Mouse (Mus musculus) olfactory bulb, adult 2 months (tissue): ENCODE results near the gene Masp1. TPM values are rescaled to one million over a fixed set of nuclear protein-coding genes. Genes with fewer than 3 reads are reported as not detected.

Experiments used
- H3K27ac ChIP-seq: fragments of 200-500 bp; 2 replicates; pipeline ENCODE4 v1.5.1; 2012; ENCODE audit warnings: low read depth, low read length; ENCODE audit not compliant: insufficient read depth
- H3K4me1 ChIP-seq: fragments of 200-500 bp; 2 replicates; pipeline ENCODE4 v1.6.1; 2012; ENCODE audit warnings: low read length; ENCODE audit not compliant: control insufficient read depth, insufficient read depth
- H3K4me3 ChIP-seq: fragments of 200-500 bp; 2 replicates; pipeline ENCODE4 v1.5.1; 2012; ENCODE audit warnings: mild to moderate bottlenecking, low read depth, low read length, moderate library complexity; ENCODE audit not compliant: insufficient read depth
- CTCF ChIP-seq: fragments of 200-500 bp; IDR thresholded peaks from 2 replicates; pipeline ENCODE4 v1.5.1; 2012; ENCODE audit warnings: low read depth, mild to moderate bottlenecking, low read length, moderate library complexity; ENCODE audit not compliant: insufficient read depth
- POLR2A ChIP-seq: fragments of 200-500 bp; IDR thresholded peaks from 2 replicates; pipeline ENCODE4 v1.6.1; 2012; ENCODE audit warnings: mild to moderate bottlenecking, low read depth, low read length, moderate library complexity; ENCODE audit not compliant: insufficient read depth
- WGBS: fragments of 180-500 bp; shearing (Covaris S2); methylation state at CpG from one replicate; pipeline ENCODE4 v1.1.7; 2018; 5-methylcytosine and 5-hydroxymethylcytosine counted together
- polyA plus RNA-seq: library from polyadenylated mRNA; stranded (reverse); fragments of >200 nt; gene quantifications from 2 replicates; pipeline ENCODE4 v1.2.4, GENCODE M21; 2012; ENCODE audit warnings: low replicate concordance; ENCODE audit not compliant: missing spikeins, insufficient read depth, insufficient read length

Gene Masp1
- not detected in 2 replicates for polyA plus RNA-seq

GRCm38 (mm10) chr16:23520235-23520871 lies at the start of gene Masp1, which contains the start of gene Rtp4:
Gene Masp1, minus strand, starts transcription at chr16:23520815.
Gene Rtp4, plus strand, starts transcription at chr16:23520291.
- TF ChIP-seq CTCF (no peak), POLR2A (no peak)
- Histone ChIP-seq H3K4me3 (peak within 1 kb of the TSS; percentile 37), H3K27ac (no peak within 1 kb of the TSS), H3K4me1 (peaks cover 13% of the 10 kb centered on the region; the same call in 1 of the 2 replicates)
- WGBS: 7% methylated on average over 12 of the region's 12 CpGs

GRCm38 (mm10) chr16:23568369-23568958 lies 47.8 kb upstream of the Masp1 start:
- H3K4me3 ChIP-seq: no peak overlapping the region
- H3K27ac ChIP-seq: no peak overlapping the region
- TF ChIP-seq CTCF (no peak), POLR2A (no peak)
- WGBS: 37% methylated on average over 4 of the region's 4 CpGs
- peaks cover 2% of the 10 kb centered on the region; the same call in 1 of the 2 replicates for H3K4me1 ChIP-seq

GRCm38 (mm10) chr16:23557669-23558068 lies 37.1 kb upstream of the Masp1 start:
- no peak overlapping the region for H3K27ac ChIP-seq
- TF ChIP-seq POLR2A (no peak), CTCF (no peak)
- H3K4me1 ChIP-seq: no peaks in the 10 kb centered on the region
- WGBS: 93% methylated on average over 2 of the region's 2 CpGs
- H3K4me3 ChIP-seq: no peak overlapping the region

- WGBS: 95% methylated on average over 5 of the region's 5 CpGs
- no peak for TF ChIP-seq CTCF
- no peak for TF ChIP-seq POLR2A
These were observed 36.6 kb upstream of the Masp1 start for GRCm38 (mm10) chr16:23557195-23557594.

GRCm38 (mm10) chr16:23554673-23555072 lies 34.1 kb upstream of the Masp1 start:
- Histone ChIP-seq H3K4me1 (no peaks in the 10 kb centered on the region), H3K4me3 (no peak overlapping the region), H3K27ac (no peak overlapping the region)
- 91% methylated on average over 5 of the region's 5 CpGs for whole genome bisulfite sequencing
- TF ChIP-seq CTCF (no peak), POLR2A (no peak)

More at GRCm38 (mm10) chr16:23557195-23557594, 36.6 kb upstream of the Masp1 start:
- no peak overlapping the region for H3K4me3 ChIP-seq
- no peak overlapping the region for H3K27ac ChIP-seq
- no peaks in the 10 kb centered on the region for H3K4me1 ChIP-seq

GRCm38 (mm10) chr16:23550981-23551582 lies 30.5 kb upstream of the Masp1 start:
- no peaks in the 10 kb centered on the region for H3K4me1 ChIP-seq
- H3K27ac ChIP-seq: no peak overlapping the region
- no peak for TF ChIP-seq POLR2A
- no peak for TF ChIP-seq CTCF
- WGBS: 88% methylated on average over 18 of the region's 18 CpGs
- H3K4me3 ChIP-seq: no peak overlapping the region

GRCm38 (mm10) chr16:23550346-23550980 lies 29.8 kb upstream of the Masp1 start:
- H3K4me1 ChIP-seq: no peaks in the 10 kb centered on the region
- WGBS: 34% methylated on average over 8 of the region's 8 CpGs
- TF ChIP-seq POLR2A (no peak), CTCF (peak; percentile 54)
- H3K4me3 ChIP-seq: no peak overlapping the region
- no peak overlapping the region for H3K27ac ChIP-seq

GRCm38 (mm10) chr16:23547783-23548182 lies 27.2 kb upstream of the Masp1 start:
- TF ChIP-seq CTCF: no peak
- TF ChIP-seq POLR2A: no peak
- no peak overlapping the region for H3K4me3 ChIP-seq
- 96% methylated on average over 4 of the region's 4 CpGs for WGBS
- H3K4me1 ChIP-seq: no peaks in the 10 kb centered on the region
- H3K27ac ChIP-seq: no peak overlapping the region
